Mouse (Mus musculus): ENCODE data around the gene Ppp1r3a. TPM values are rescaled to one million over a fixed set of nuclear protein-coding genes. Genes with fewer than 3 reads are reported as not detected.
"Not testable (repeated sequence)": the region's sequence is repeated elsewhere in the genome, so short reads cannot be mapped to it uniquely, and the experiment has no call there.

Gene Ppp1r3a
- 0.25 TPM in 1 of 2 replicates, not detected in the other for total RNA-seq (2017)

DNA sequence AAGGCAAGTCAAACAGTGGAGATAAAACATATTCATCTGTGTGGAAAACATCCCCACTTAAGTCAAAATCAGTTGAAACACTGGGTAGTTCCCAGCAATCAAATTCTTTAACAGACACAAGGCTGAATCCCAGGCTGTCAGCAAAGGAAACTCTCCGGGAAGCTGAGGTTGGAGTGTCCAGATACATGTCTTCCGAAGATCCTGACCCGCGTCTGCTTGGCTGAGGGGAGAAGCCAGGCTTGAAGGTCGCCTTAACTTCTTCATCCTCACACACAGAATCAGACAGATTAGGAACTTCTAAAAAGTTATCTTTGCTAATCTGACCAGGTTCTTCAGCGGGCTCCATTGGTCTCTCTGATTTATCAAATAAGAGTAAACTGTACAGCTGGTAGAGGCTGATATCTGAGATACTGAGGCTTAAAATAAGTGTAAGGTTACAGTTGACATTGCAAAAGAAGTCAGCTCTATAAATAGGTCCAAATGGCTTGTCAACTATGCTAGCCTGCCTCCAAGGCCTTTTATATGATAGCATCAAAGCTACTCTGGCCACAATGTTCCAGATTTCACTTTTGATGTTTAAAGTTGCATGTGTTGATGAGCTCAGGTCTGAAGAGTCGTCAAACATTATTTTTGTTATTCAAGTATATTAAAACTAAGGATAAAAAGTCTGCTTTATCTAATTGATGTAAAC lies at the start of gene Ppp1r3a:
Gene Ppp1r3a (minus strand): TSS at position 374 of the 691 bp plus-strand sequence.
- ATAC-seq (ENCODE audit: extremely low read depth, insufficient number of reproducible peaks, low FRiP score, poor library complexity, severe bottlenecking): no peak

DNA sequence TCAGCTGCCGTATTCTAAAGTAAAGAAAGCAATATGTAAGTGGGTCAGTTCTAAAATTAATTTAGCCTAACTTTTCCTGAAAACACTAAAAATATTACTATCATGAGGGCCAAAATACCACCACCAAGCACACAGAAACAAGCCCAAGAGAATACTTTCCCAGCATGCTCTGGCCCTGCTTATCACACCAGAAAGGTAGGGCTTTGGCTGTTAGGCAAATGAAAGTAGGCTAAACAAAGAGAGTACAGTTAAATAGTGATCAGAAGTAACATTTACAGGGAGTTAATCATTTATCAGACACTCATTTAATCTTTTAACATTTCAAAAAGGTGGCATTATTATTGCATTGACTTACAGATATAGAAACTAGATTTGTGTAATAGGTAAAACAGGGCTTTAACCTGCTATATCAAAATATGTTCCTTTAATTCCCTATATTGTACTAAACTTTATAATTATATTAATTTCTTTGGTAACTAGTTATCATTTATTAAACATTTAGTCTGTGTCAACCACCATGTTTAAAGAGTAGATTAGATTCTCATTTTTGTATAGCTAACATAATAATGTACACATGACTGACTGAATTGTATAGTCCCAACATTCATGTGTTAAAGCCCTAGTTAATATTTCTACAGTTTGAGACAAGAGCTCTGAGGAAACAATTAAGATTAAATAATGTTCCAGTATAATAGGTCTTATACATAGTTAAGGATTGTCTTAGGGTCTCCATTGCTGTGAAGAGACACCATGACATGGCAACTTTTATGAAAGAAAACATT lies 32.3 kb upstream of the Ppp1r3a start:
- no peak for ATAC-seq (ENCODE audit: extremely low read depth, insufficient number of reproducible peaks, low FRiP score, poor library complexity, severe bottlenecking)

DNA sequence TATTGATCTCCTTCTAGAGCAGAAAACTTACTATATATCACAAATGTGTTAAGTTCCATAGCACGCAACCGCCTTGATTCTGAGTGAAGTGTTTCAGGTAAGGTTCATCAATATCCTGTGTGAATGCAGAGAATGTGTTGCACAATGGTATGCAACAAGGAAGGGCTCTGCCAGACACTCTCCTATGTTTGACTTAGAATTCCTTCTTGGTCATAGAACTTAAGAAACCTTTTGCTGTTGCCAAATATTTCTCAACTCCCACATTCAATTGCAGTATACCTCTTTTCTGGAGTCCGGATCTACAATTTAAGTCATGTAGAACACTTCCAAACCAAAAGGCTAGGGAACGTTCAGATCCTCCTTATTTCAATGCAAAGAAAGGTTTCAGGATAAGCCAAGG lies 22.8 kb upstream of the Ppp1r3a start:
- ATAC-seq (ENCODE audit: extremely low read depth, insufficient number of reproducible peaks, low FRiP score, poor library complexity, severe bottlenecking): no peak

DNA sequence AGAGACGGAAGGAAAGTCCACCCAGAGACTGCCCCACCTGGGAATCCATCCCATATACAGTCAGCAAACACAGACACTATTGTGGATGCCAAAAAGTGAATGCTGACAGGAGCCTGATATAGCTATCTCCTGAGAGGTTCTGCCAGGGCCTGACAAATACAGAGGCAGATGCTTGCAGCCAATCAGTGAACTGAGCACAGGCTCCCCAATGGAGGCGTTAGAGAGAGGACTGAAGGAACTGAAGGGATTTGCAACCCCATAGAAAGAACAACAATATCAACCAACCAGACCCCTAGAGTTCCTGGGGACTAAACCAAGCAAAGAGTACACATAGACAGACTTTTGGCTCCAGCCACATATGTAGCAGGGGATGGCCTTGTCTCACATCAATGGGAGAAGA lies 16.6 kb upstream of the Ppp1r3a start:
- no peak for ATAC-seq (ENCODE audit: extremely low read depth, insufficient number of reproducible peaks, low FRiP score, poor library complexity, severe bottlenecking)

DNA sequence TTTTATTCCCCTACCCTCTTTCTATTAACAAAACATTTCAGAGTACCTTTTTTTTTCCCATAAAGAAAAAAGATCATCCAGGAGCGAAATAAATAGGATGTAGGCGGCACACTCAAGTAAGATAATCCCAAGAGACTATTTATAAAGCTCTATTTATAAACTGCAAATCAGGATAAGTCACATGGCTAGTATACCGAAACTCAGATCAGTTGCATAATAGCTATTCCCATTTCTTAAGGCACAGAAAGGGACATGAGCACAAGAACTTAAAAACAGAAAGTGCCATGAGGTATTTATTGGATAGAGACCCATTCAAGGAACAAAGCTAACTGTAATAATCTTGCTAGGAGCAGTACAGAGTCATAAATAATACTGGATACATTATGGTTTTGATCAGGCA lies 2.4 kb upstream of the Ppp1r3a start:
- ATAC-seq (ENCODE audit: extremely low read depth, insufficient number of reproducible peaks, low FRiP score, poor library complexity, severe bottlenecking): no peak

DNA sequence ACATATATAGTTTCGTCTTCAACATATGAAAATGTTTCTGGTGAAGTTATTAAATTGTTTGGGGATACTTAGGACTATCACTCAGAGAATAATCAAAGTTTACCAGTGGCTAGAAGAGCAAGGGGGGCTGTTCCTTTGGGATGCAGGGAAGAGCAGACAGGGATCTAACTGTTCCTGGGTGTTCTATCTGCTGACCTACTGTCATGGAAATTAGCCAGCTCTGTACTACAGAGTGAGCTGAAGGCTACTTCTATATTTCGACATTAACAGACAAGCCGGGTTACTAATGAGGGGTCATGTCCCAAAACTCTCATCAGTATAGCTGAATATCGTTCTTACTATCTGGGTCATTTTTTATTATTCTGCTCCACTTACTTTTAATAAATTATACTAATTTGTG lies 1.6 kb downstream of the Ppp1r3a start:
- ATAC-seq (ENCODE audit: extremely low read depth, insufficient number of reproducible peaks, low FRiP score, poor library complexity, severe bottlenecking): no peak

DNA sequence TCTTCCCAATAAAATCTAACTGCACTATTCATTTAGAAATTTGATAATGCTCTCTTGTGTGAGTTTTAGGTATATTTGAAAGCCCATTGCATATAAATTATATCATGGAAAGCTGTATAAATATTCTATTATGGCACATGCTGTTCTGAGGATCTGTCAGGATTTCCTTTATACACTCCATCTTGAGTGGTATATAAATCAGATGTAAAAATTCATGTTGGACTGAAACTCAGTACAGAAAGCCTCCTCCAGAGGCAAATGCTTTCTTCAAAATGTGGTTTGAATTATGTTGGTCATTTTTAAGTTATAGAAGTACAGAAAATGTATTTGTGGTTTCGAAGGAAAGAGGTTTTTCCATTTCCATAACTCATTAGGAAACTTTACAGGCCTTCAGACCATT lies 2.9 kb downstream of the Ppp1r3a start:
- no peak for ATAC-seq (ENCODE audit: extremely low read depth, insufficient number of reproducible peaks, low FRiP score, poor library complexity, severe bottlenecking)

DNA sequence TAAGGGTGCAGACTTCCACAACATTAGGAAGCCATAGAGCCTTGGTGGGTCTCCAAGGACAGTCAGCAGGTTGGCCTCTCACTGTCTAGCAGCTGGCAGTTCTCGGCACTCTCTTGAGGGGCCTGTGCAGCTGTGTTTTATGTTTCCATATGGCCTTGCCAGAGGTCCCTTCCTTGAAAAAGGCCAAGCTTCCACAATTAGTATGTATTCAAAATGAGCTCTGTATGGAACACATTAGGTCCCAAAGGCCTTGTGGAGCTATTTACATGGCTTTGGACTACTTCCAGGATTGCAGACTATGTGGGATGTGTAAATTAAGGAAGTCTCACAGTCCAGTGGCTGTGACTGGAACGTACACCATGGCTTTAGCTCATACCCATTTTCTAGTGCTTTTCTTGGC lies 8.1 kb downstream of the Ppp1r3a start:
- no peak for ATAC-seq (ENCODE audit: extremely low read depth, insufficient number of reproducible peaks, low FRiP score, poor library complexity, severe bottlenecking)

DNA sequence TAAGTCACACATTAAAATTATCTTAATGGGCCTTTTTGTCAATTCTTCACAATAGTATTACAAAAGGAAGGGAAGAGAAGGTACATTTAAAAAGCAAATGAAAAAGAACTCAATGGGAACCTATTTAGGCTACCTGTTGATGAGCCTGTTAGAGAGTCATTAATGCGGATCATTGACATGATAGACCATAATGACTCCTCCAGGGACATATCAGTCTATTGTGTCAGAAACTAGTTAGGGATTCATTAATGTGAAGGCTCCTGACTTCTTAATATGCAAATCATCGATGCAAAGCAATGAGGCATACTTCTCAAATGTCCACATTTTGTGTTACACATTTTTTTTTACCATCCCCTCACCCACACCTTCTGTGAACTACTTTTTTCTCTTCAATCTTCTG lies 19.1 kb downstream of the Ppp1r3a start:
- ATAC-seq (ENCODE audit: extremely low read depth, insufficient number of reproducible peaks, low FRiP score, poor library complexity, severe bottlenecking): no peak

DNA sequence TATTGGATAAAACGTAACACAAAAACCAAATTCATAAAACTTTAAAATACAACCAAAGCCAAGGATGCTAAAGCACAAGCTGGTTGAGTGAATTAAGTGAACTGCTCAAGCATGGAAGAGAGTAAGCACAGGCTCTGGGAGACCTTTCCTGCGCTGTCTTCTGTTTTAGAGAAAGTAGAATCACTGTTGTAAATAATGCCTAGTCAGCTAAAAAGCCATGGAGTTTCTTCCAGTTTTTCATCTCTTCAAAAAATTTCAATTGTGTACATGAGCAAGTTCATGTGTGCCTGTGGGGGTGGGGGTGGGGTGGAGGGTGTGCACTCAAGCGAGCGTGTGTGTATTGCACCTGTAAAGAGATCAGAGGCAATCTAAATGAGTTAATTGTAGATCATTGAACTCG lies 24.1 kb downstream of the Ppp1r3a start:
- ATAC-seq (ENCODE audit: extremely low read depth, insufficient number of reproducible peaks, low FRiP score, poor library complexity, severe bottlenecking): no peak

DNA sequence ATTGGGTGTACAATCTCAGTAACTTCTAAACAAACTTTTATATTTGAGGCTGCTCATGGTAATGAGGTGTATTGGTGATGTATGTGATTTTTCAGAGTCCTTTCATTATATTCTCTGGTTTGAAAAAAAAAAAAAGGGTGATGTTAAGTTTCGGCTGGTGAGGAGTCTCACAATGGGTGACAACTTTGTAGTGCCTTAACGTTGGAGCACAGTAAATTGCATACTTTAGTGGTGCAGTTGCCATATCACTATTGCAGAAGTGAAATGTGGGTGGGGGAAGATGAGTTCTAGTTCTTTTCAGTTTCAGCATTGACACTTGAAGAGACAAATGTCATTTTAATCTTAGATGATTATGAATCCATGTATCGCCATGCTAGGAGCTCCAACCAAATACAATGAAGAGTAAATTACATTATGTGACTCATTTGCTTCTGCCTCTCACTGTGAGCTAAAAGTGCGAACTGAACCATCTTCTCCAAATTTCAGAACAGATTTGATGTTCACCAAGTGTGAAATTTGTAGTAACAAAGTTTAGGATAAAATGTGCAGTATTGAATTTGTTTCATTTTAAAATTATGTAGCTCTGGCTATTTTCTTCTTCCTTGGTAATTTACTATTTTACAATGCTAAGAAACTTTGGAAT lies 34.2 kb downstream of the Ppp1r3a start:
- ATAC-seq (ENCODE audit: extremely low read depth, insufficient number of reproducible peaks, low FRiP score, poor library complexity, severe bottlenecking): no peak

DNA sequence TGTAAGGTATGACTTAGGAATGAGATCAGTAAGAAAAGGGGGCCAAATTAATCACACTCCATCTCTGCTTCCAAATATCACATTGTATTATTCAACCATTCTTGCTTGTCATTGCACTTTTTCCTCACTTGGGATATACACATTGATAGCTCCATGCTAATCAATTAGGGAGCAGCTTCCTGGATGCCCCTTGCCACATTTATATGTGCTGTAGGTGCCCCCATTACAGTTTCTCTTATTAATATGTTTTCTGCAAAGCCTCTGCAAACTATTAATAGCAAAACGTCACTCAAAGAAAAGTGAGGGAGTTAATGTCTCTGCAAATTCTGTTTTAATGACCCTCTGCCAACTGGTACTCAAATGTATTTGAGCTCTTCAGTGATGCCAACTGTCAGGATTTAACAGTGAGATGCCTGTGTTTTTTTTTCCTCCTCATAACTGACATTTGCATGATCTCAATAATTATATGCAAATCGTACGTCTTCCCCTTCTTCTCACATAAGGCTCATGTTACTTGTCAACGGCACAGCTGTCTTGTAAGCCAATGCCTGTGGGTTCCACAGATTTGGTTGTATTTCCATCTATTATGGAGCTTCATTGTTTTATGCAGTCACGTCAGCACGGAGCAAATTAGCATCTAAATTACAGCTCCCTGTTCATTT lies 34.8 kb downstream of the Ppp1r3a start:
- no peak for ATAC-seq (ENCODE audit: extremely low read depth, insufficient number of reproducible peaks, low FRiP score, poor library complexity, severe bottlenecking)

DNA sequence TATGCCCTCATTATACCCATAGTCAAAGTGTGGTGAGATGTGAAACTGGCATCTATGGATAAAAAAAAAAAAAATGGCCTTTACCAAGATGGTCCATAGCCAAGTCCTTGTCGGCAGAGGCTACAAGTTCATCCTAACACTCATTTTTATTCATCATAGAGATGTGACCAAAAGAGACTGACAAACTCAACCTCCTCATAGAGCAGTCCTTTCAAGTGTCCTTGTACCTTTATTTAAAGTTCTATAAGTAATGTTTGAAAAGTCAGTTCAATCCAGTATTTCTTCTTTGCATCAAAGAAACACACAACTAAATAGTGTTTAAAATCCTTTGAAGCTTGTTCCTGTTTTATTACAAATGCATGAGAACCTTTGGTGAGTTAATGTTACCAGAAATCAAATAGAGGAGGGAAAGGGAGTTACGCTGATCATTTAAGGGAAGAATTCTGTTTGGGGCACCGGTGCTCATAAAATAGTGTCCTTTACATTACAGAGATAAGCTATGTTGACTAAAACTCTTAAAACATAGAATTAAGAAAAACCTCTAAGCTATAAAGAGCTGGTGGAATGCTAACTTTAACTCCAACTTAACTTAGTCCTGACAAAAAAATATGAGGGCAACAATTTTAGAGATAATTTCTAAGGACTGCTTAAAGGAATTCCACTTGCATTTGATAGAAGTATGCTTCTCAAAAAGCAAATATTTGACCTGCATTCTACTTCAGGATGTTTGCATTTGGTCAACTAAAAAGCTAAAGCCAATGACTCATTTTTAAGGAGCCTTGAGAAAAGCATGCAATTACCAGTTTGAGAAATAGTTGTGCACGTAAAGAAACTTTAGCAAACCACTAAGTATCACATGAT lies 39.7 kb downstream of the Ppp1r3a start:
- no peak for ATAC-seq (ENCODE audit: extremely low read depth, insufficient number of reproducible peaks, low FRiP score, poor library complexity, severe bottlenecking)

DNA sequence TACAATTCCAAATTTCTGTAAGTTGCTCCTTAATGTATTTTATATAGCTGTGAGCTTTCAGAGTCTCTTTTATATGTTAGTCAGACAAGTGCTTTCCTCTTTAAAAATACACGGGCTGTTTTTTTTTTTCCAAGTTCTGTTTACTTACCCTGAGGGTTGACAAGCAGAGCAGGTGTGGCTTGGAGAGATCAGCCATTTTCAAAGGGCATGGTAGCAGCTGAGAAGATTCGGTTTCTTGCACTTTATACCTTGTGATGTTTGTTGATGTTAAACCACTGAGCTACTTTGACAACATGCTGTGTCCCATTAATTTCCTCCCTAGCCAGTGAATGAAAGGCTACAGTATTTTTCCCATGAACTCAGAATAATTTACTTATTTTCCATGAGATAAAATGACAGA lies 42.9 kb downstream of the Ppp1r3a start:
- ATAC-seq (ENCODE audit: extremely low read depth, insufficient number of reproducible peaks, low FRiP score, poor library complexity, severe bottlenecking): no peak

DNA sequence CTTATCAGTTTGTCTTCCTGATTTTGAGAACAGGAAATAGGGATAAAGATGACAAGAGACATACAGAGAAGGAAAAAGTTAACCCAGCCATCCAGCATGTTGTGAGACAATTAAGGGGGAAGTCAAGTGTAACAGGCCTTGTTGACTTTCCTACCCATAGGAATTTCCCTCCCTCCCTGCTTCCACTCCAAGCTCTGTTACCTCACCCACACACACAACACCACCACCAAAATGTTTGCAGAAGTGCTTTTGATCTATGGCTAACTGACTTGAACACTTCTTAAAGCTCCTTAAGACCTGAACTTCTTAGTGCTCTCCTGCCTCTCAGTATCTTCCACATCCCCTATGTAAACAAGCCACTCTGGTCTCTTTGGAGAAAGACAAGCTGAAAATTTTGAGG lies 55.0 kb downstream of the Ppp1r3a start:
- ATAC-seq (ENCODE audit: extremely low read depth, insufficient number of reproducible peaks, low FRiP score, poor library complexity, severe bottlenecking): no peak

DNA sequence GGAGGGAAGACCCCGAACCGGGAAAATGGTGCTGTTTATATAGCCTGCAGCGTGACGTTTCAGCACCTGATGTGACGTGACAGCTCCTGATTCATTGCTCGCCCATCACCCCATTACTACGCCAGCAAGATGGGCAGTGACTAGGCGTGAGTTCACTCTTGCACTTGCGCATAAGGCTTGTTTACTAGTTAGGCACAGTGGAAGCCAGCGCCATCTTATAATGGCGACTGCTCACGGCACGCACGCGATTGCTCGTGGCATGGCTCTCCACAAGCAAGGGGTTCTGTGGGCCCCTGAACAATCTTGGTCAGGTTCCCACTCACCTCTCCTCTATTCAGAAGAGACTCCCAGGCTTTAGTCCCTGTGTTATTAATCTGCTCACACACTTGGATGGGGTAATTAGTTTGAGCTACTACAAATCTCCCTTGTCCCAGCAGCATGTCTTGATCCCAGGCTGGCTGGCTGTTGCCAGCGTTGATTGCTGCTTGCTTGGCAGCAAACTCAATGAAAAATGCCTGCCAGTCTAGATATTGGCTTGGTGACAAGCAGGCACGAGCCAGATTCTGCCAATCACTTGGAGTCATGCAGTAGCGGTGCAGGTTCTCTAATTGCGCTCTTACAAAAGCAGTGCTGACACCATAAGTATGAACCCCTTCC lies 75.7 kb downstream of the Ppp1r3a start:
- ATAC-seq (ENCODE audit: extremely low read depth, insufficient number of reproducible peaks, low FRiP score, poor library complexity, severe bottlenecking): not testable (repeated sequence)

DNA sequence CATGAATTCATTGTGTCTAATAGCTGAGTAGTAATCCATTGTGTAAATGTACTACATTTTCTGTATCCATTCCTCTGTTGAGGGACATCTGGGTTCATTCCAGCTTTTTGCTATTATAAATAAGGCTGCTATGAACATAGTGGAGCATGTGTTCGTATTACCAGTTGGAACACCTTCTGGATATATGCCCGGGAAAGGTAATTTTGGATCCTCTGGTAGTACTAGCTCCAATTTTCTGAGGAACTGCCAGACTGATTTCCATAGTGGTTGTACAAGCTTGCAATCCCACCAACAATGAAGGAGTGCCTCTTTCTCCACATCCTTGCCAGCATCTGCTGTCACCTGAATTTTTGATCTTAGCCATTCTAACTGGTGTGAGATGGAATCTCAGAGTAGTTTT lies 86.1 kb downstream of the Ppp1r3a start:
- not testable (repeated sequence) for ATAC-seq (ENCODE audit: extremely low read depth, insufficient number of reproducible peaks, low FRiP score, poor library complexity, severe bottlenecking)

DNA sequence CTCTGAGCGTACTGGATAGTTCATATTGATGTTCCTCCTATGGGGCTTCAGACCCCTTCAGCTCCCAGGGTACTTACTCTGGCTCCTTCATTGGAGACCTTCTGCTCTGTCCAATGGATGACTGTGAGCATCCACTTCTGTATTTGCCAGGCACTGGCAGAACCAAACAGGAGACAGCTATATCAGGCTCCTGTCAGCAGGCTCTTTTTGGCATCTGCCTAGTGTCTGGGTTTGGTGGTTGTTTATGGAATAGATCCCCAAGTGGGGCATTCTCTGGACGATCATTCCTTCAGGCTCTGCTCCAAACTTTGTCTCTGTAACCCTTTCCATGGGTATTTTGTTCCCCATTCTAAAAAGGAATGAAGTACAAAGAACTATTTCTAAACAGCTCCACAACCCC lies 87.4 kb downstream of the Ppp1r3a start:
- not testable (repeated sequence) for ATAC-seq (ENCODE audit: extremely low read depth, insufficient number of reproducible peaks, low FRiP score, poor library complexity, severe bottlenecking)
